Mouse (Mus musculus): ENCODE results near the gene Olfr1463.

Gene Olfr1463

DNA sequence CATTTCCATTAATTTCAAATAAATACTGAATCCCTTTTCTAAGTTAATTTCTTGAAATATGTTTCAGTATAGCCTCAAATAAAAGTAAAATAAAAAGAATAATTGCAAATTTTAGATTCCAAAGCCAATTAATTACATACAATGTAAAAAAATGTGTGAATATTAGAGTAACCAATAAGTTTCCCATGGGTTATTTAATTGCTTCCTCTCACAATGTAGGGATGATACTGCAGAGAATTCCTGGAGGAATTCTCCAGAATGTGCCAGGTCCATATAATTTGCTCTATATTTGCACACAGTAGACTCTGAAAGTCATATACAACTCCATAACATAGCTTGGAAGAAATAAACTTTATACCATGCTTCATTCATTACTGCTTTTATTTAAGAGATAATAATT is at the start of gene Olfr1463:
Olfr1463 (plus strand) TSS at position 301 of the 400 bp plus-strand sequence.
- no peak for DNase-seq (ENCODE audit: low spot score in 2 of 2)

DNA sequence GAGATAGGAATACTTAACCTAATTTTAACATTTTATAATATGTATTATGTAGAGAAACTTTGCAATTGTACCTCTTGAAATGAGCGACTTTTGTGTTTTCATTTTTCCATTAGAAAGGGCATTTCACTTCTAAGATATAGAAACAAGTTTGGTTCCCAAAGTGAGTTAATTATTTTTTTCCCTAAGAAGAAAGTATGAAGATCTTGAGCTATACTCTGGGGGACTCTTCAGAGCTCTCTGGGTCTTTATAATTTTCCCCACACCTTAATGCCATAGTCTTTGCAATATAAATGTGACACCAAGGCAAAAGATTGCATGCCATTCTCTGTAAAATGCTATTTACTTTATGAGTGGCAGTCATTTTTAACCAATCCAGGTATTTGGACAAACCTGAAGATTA is 45.7 kb upstream of the Olfr1463 start, which contains the start of gene Olfr1462:
Olfr1462 (plus strand) TSS at position 301 of the 400 bp plus-strand sequence.
- no peak for DNase-seq (ENCODE audit: low spot score in 2 of 2)

DNA sequence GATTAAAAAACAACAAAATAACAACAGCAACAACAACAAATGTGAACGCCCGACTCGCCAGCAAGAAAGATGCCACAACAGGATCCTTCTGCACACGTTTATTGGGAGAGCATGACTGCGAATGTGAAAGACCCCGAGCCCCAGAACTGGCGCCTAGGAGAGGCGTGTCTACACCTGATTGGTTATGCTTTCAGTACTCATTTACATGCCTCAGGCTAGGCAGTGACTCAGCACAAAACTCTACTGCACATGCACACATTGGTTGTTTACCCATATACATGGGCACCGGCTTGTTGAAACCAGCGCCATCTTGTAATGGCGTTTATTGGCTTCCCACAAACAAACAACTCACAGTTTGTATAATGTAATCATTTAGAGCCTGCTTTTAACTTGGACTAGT is 9.5 kb upstream of the Olfr1463 start:
- DNase-seq (ENCODE audit: low spot score in 2 of 2), result no peak

Data from frontal cortex, postnatal 14 days (tissue).